Mouse (Mus musculus) heart, adult 2 months (tissue): Measurements from ENCODE around the gene 4833427G06Rik.

Experiments
- CTCF ChIP-seq: fragments of 200-600 bp; IDR thresholded peaks from 2 replicates; pipeline ENCODE4 v1.8.1; 2022; ENCODE audit warnings: antibody characterized with exemption, mild to moderate bottlenecking, moderate library complexity
- EP300 ChIP-seq: fragments of 200-500 bp; IDR thresholded peaks from 2 replicates; pipeline ENCODE4 v1.6.1; 2011; ENCODE audit warnings: low read depth, low read length, control low read depth; ENCODE audit not compliant: insufficient read depth
- POLR2A ChIP-seq: fragments of 200-500 bp; IDR thresholded peaks from 2 replicates; pipeline ENCODE4 v1.6.1; 2011; ENCODE audit warnings: mild to moderate bottlenecking, low read depth, low read length, control low read depth; ENCODE audit not compliant: insufficient read depth

- TF ChIP-seq POLR2A (no peak), CTCF (no peak), EP300 (no peak)
Measured at GRCm38 (mm10) chr9:51070801-51071200, 31.1 kb downstream of the 4833427G06Rik start.
